Mouse (Mus musculus) left cerebral cortex, postnatal 4 days (tissue): ENCODE results near the gene Ugt1a7c. TPM values are rescaled to one million over a fixed set of nuclear protein-coding genes. Genes with fewer than 3 reads are reported as not detected.
"Not testable (repeated sequence)": the region's sequence is repeated elsewhere in the genome, so short reads cannot be mapped to it uniquely, and the experiment has no call there.

Experiments
- DNase-seq: peaks from one replicate; pipeline ENCODE4 v3.0.0-alpha.2; 2022
- intact Hi-C: fragments of 180-260 bp; cut with DNase I; formaldehyde crosslinking; loops from one replicate; pipeline ENCODE4 v1.15.1; 2025
- total RNA-seq, 2 experiments: library from RNA; stranded (reverse); gene quantifications; 2 replicates each; pipeline ENCODE4 v1.2.3; 2021

Gene Ugt1a7c
- under 1 TPM; 0.40 to 0.56 TPM for total RNA-seq

- intact Hi-C loops: no loop called here
- DNase-seq: no peak
Observed at GRCm38 (mm10) chr1:88094941-88095492, at the start of gene Ugt1a7c. TSS of gene Ugt1a7c (plus strand) at chr1:88095062.

- DNase-seq, intact Hi-C loops: not testable (repeated sequence)
Observed at GRCm38 (mm10) chr1:88047408-88047807, 47.5 kb upstream of the Ugt1a7c start.

GRCm38 (mm10) chr1:88055088-88055487 is 39.8 kb upstream of the Ugt1a7c start, which contains the start of gene Ugt1a10:
TSS of gene Ugt1a10 (plus strand) at chr1:88055388.
- DNase-seq: no peak
- intact Hi-C loops: no loop called here

- not testable (repeated sequence) for DNase-seq
Observed at GRCm38 (mm10) chr1:88066472-88067102, 28.3 kb upstream of the Ugt1a7c start.

GRCm38 (mm10) chr1:88070495-88070894 is 24.4 kb upstream of the Ugt1a7c start, which contains the start of gene Ugt1a9:
TSS of gene Ugt1a9 (plus strand) at chr1:88070800.
- intact Hi-C loops: no loop called here
- no peak for DNase-seq

More at GRCm38 (mm10) chr1:88066472-88067102, 28.3 kb upstream of the Ugt1a7c start:
- intact Hi-C loops: not testable (repeated sequence)

- intact Hi-C loops: no loop called here
- DNase-seq: no peak
Observed at GRCm38 (mm10) chr1:88070902-88071301, 24.0 kb upstream of the Ugt1a7c start.

GRCm38 (mm10) chr1:88074471-88074870 is 20.4 kb upstream of the Ugt1a7c start:
- DNase-seq: no peak
- intact Hi-C loops: no loop called here

- intact Hi-C loops: no loop called here
- DNase-seq: no peak
Observed at GRCm38 (mm10) chr1:88077128-88077527, 17.7 kb upstream of the Ugt1a7c start.

GRCm38 (mm10) chr1:88081670-88082069 is 13.2 kb upstream of the Ugt1a7c start:
- no peak for DNase-seq
- intact Hi-C loops: no loop called here

GRCm38 (mm10) chr1:88086125-88086524 is 8.7 kb upstream of the Ugt1a7c start:
- intact Hi-C loops: no loop called here

GRCm38 (mm10) chr1:88087513-88087912 is 7.3 kb upstream of the Ugt1a7c start, which contains the start of gene Ugt1a8:
TSS of gene Ugt1a8 (plus strand) at chr1:88087813.
- no peak for DNase-seq
- intact Hi-C loops: no loop called here

More at GRCm38 (mm10) chr1:88086125-88086524, 8.7 kb upstream of the Ugt1a7c start:
- no peak for DNase-seq

- no peak for DNase-seq
- intact Hi-C loops: no loop called here
Observed at GRCm38 (mm10) chr1:88092341-88092740, 2.5 kb upstream of the Ugt1a7c start.

- intact Hi-C loops, DNase-seq: not testable (repeated sequence)
Observed at GRCm38 (mm10) chr1:88094270-88094676, 589 bp upstream of the Ugt1a7c start.

- DNase-seq: not testable (repeated sequence)
Observed at GRCm38 (mm10) chr1:88098546-88098945, 3.7 kb downstream of the Ugt1a7c start.

GRCm38 (mm10) chr1:88099691-88100090 is 4.8 kb downstream of the Ugt1a7c start:
- DNase-seq, intact Hi-C loops: not testable (repeated sequence)

More at GRCm38 (mm10) chr1:88098546-88098945, 3.7 kb downstream of the Ugt1a7c start:
- intact Hi-C loops: not testable (repeated sequence)

- DNase-seq, intact Hi-C loops: not testable (repeated sequence)
Observed at GRCm38 (mm10) chr1:88103019-88103418, 8.2 kb downstream of the Ugt1a7c start, which contains the start of gene Ugt1a6b. TSS of gene Ugt1a6b (plus strand) at chr1:88103252.

GRCm38 (mm10) chr1:88103697-88104468 is 9.0 kb downstream of the Ugt1a7c start:
- intact Hi-C loops, DNase-seq: not testable (repeated sequence)

GRCm38 (mm10) chr1:88104667-88105430 is 10.0 kb downstream of the Ugt1a7c start:
- DNase-seq: no peak
- intact Hi-C loops: no loop called here

GRCm38 (mm10) chr1:88105656-88106055 is 10.8 kb downstream of the Ugt1a7c start:
- DNase-seq: no peak
- intact Hi-C loops: no loop called here

- intact Hi-C loops, DNase-seq: not testable (repeated sequence)
Observed at GRCm38 (mm10) chr1:88109027-88109557, 14.2 kb downstream of the Ugt1a7c start.
